8 mouse cellular contexts compared by ENCODE assay signal in genomic region chr9:57467271-57467771, GRCm38 (mm10). TPM values are rescaled to one million over a fixed set of nuclear protein-coding genes. Genes with fewer than 3 reads are reported as not detected.
DNase-seq lines count a peak whose midpoint lies in the region; ATAC-seq and TF ChIP-seq lines count a peak whose summit lies in the region.

No protein-coding gene starts in this region.

- H3K27ac ChIP-seq in MEL (ENCODE audit: control insufficient read depth, low read depth, low read length), result no peak overlapping the region
- peak overlapping the region; percentile 77 for H3K27ac ChIP-seq in embryonic facial prominence, embryonic 10.5 days (replicated peaks)
- H3K27ac ChIP-seq in heart, postnatal 0 days (ENCODE audit: low read depth), result no peak overlapping the region
- H3K27ac ChIP-seq in liver, embryonic 16.5 days (ENCODE audit: low read length), result no peak overlapping the region

- peaks cover 0 to under 1% of the 10 kb centered on the region in 2 experiments; a peak in 1 of 4 replicates for H3K27me3 ChIP-seq in MEL (ENCODE audit: control insufficient read depth in 1 of 2, insufficient read depth in 2 of 2, low read length in 2 of 2)
- peaks cover 17% of the 10 kb centered on the region for H3K27me3 ChIP-seq in embryonic facial prominence, embryonic 10.5 days (replicated peaks; ENCODE audit: low read depth, poor library complexity, severe bottlenecking)
- no peaks in the 10 kb centered on the region for H3K27me3 ChIP-seq in heart, postnatal 0 days (ENCODE audit: control insufficient read depth, insufficient read depth, low read length)
- peaks cover 7% of the 10 kb centered on the region for H3K27me3 ChIP-seq in liver, embryonic 16.5 days (ENCODE audit: control insufficient read depth, insufficient read depth, low read depth, low read length)

- no peak for TF ChIP-seq CTCF in MEL (IDR thresholded peaks at IDR 0.05 in 2 of 3, conservative IDR thresholded peaks at IDR 0.05 in 1 of 3; ENCODE audit: control insufficient read depth in 1 of 3, insufficient read depth in 1 of 3, low read depth in 2 of 3, low read length in 3 of 3, poor library complexity in 1 of 3, severe bottlenecking in 1 of 3)
- no peak for TF ChIP-seq CTCF in heart, postnatal 0 days (IDR thresholded peaks at IDR 0.05; ENCODE audit: low read depth)

- peak; percentile 25 for DNase-seq in adrenal gland, adult 2 months
- DNase-seq in adrenal gland, adult 18-20 months (ENCODE audit: low spot score in 2 of 2), result no peak
- peak; percentile 4 for DNase-seq in MEL (ENCODE audit: low read depth, low spot score)
- DNase-seq in embryonic facial prominence, embryonic 10.5 days (ENCODE audit: low spot score), result peak; percentile 41
- DNase-seq in heart, postnatal 0 days (ENCODE audit: low spot score), result no peak
- DNase-seq in layer of hippocampus, adult 11-12 months (ENCODE audit: low spot score), result peak; percentile 62
- DNase-seq in right cerebral cortex, postnatal 36 days (ENCODE audit: low spot score in 2 of 2), result peak; percentile 34 to 40

- H3K4me2 ChIP-seq in heart, postnatal 0 days (ENCODE audit: low read depth, low read length), result peak overlapping the region; percentile 85
- H3K4me2 ChIP-seq in liver, embryonic 16.5 days (ENCODE audit: low read depth, low read length), result peak overlapping the region; percentile 65

- TF ChIP-seq POLR2A in MEL (IDR thresholded peaks at IDR 0.05; ENCODE audit: control insufficient read depth in 1 of 2, insufficient read depth in 1 of 2, low read depth in 1 of 2, low read length in 2 of 2, poor library complexity in 1 of 2), result no peak

- no peak for TF ChIP-seq RAD21 in MEL (IDR thresholded peaks at IDR 0.05; ENCODE audit: low read depth, low read length)

- no peaks in the 10 kb centered on the region; the same call in 1 of the 2 replicates for H3K79me2 ChIP-seq in MEL (ENCODE audit: control insufficient read depth, insufficient read depth, low read length, poor library complexity)

- H3K4me3 ChIP-seq in MEL (ENCODE audit: control insufficient read depth in 1 of 2, insufficient read depth in 1 of 2, low read depth in 2 of 2, low read length in 2 of 2), result peak overlapping the region; percentile 12 to 60; a peak in 3 of 4 replicates
- peak overlapping the region; percentile 78 for H3K4me3 ChIP-seq in embryonic facial prominence, embryonic 10.5 days
- H3K4me3 ChIP-seq in heart, postnatal 0 days (ENCODE audit: low read depth, low read length), result peak overlapping the region; percentile 69
- H3K4me3 ChIP-seq in liver, embryonic 16.5 days (ENCODE audit: low read depth, low read length), result peak overlapping the region; percentile 65

- H3K4me1 ChIP-seq in MEL (ENCODE audit: control insufficient read depth in 1 of 2, insufficient read depth in 2 of 2, low read length in 2 of 2), result peaks cover 0 to 8% of the 10 kb centered on the region in 2 experiments; a peak in 2 of 4 replicates
- peaks cover 21% of the 10 kb centered on the region for H3K4me1 ChIP-seq in embryonic facial prominence, embryonic 10.5 days
- H3K4me1 ChIP-seq in heart, postnatal 0 days (ENCODE audit: control insufficient read depth, insufficient read depth), result peaks cover 5% of the 10 kb centered on the region
- peaks cover 5% of the 10 kb centered on the region for H3K4me1 ChIP-seq in liver, embryonic 16.5 days (ENCODE audit: control insufficient read depth, low read depth, low read length)

- 2% methylated on average over 18 of the region's 18 CpGs for WGBS in embryonic facial prominence, embryonic 10.5 days
- 2% methylated on average over 18 of the region's 18 CpGs for WGBS in heart, postnatal 0 days
- 6% methylated on average over 18 of the region's 18 CpGs for WGBS in liver, embryonic 16.5 days (ENCODE audit: insufficient replicate concordance)

- no peaks in the 10 kb centered on the region for H3K9me3 ChIP-seq in MEL (replicated peaks; ENCODE audit: insufficient read depth, low read length)
- H3K9me3 ChIP-seq in embryonic facial prominence, embryonic 10.5 days, result no peaks in the 10 kb centered on the region
- no peaks in the 10 kb centered on the region for H3K9me3 ChIP-seq in heart, postnatal 0 days (replicated peaks; ENCODE audit: control insufficient read depth, low read length)
- no peaks in the 10 kb centered on the region for H3K9me3 ChIP-seq in liver, embryonic 16.5 days (replicated peaks; ENCODE audit: control insufficient read depth, low read length)

- H3K36me3 ChIP-seq in MEL (ENCODE audit: control insufficient read depth in 1 of 2, insufficient read depth in 2 of 2, low read length in 2 of 2), result no peaks in the 10 kb centered on the region
- H3K36me3 ChIP-seq in embryonic facial prominence, embryonic 10.5 days (replicated peaks), result no peaks in the 10 kb centered on the region
- H3K36me3 ChIP-seq in heart, postnatal 0 days (replicated peaks; ENCODE audit: control insufficient read depth, insufficient read depth, low read length), result no peaks in the 10 kb centered on the region
- H3K36me3 ChIP-seq in liver, embryonic 16.5 days (ENCODE audit: control insufficient read depth, insufficient read depth), result no peaks in the 10 kb centered on the region

- ATAC-seq in heart, postnatal 0 days (ENCODE audit: insufficient read depth, low read depth), result peak; percentile 40
- ATAC-seq in liver, embryonic 16.5 days (ENCODE audit: low read depth), result 0 out of 2 replicates have a peak, but pooled peaks have one; percentile 33

- H3K9ac ChIP-seq in MEL (ENCODE audit: control insufficient read depth, low read depth, low read length, poor library complexity, severe bottlenecking), result peak overlapping the region; percentile 67
- peak overlapping the region; percentile 69 for H3K9ac ChIP-seq in heart, postnatal 0 days (replicated peaks; ENCODE audit: low read depth, low read length)
- peak overlapping the region; percentile 52 for H3K9ac ChIP-seq in liver, embryonic 16.5 days (ENCODE audit: low read depth, low read length)

- no peak for TF ChIP-seq EP300 in MEL (IDR thresholded peaks at IDR 0.05; ENCODE audit: low read depth in 1 of 2, low read length in 2 of 2)
- TF ChIP-seq EP300 in heart, postnatal 0 days (IDR thresholded peaks at IDR 0.05; ENCODE audit: low read depth), result no peak

TF ChIP-seq in MEL, 35 proteins besides CTCF, POLR2A, EP300 and RAD21 (continues in another document):
- no peak for TF ChIP-seq MAFK (IDR thresholded peaks at IDR 0.05; ENCODE audit: borderline replicate concordance, low read depth, low read length)
- TF ChIP-seq JUND (IDR thresholded peaks at IDR 0.05; ENCODE audit: low read depth, low read length), result no peak

RNA-seq across cellular contexts. Expression of gene Scamp5, which starts 0.5 kb away (rescaled TPM):
- 10 to 100 TPM in 1 of 2 experiments, 1 to 10 TPM in 1; 8.4 to 18.1 TPM for total RNA-seq in adrenal gland, adult 2 months (2021)
- polyA plus RNA-seq in adrenal gland, adult 2 months (2012; rRNA removed), result 21.0 and 21.7 TPM in 2 replicates
- total RNA-seq in adrenal gland, adult 18-20 months (2021), result 10 to 100 TPM in 1 of 2 experiments, 1 to 10 TPM in 1; 7.5 to 13.7 TPM
- 1.9 and 2.3 TPM in 2 replicates for total RNA-seq in MEL (2012; rRNA removed)
- 1 to 10 TPM in 1 of 2 experiments, not detected in 1; 4.3 TPM for polyA plus RNA-seq in MEL (2012; ENCODE audit: insufficient read depth in 1 of 2, insufficient read length in 2 of 2, low read depth in 1 of 2, low replicate concordance in 2 of 2, missing spikeins in 1 of 2)
- 9.3 and 9.6 TPM in 2 replicates for polyA plus RNA-seq in embryonic facial prominence, embryonic 10.5 days (2016; fragmentation: Nextera tagmentation; extraction: Ambion mirVana)
- 16.1 and 19.6 TPM in 2 replicates for total RNA-seq in heart, postnatal 0 days (2014; rRNA removed; ENCODE audit: low replicate concordance)
- 7.0 TPM in 2 replicates for polyA plus RNA-seq in heart, postnatal 0 days (2015; fragmentation: Nextera tagmentation; extraction: Ambion mirVana)
- 7.8 and 7.9 TPM in 2 replicates for polyA plus RNA-seq in liver, embryonic 16.5 days (2015; fragmentation: Nextera tagmentation; extraction: Ambion mirVana)

RNA-seq across cellular contexts. Expression of gene Ppcdc, which starts 27.4 kb away (rescaled TPM):
- 10 to 100 TPM; 21.7 to 21.9 TPM for total RNA-seq in adrenal gland, adult 2 months (2021)
- polyA plus RNA-seq in adrenal gland, adult 2 months (2012; rRNA removed), result 38.0 and 43.9 TPM in 2 replicates
- total RNA-seq in adrenal gland, adult 18-20 months (2021), result 10 to 100 TPM; 15.0 to 18.0 TPM
- 22.4 and 23.3 TPM in 2 replicates for total RNA-seq in MEL (2012; rRNA removed)
- polyA plus RNA-seq in MEL (2012; ENCODE audit: insufficient read depth in 1 of 2, insufficient read length in 2 of 2, low read depth in 1 of 2, low replicate concordance in 2 of 2, missing spikeins in 1 of 2), result 10 to 100 TPM in 1 of 2 experiments, not detected in 1; 20.2 TPM
- polyA plus RNA-seq in embryonic facial prominence, embryonic 10.5 days (2016; fragmentation: Nextera tagmentation; extraction: Ambion mirVana), result 20.8 and 25.4 TPM in 2 replicates
- total RNA-seq in heart, postnatal 0 days (2014; rRNA removed; ENCODE audit: low replicate concordance), result 14.0 and 14.1 TPM in 2 replicates
- polyA plus RNA-seq in heart, postnatal 0 days (2015; fragmentation: Nextera tagmentation; extraction: Ambion mirVana), result 14.1 and 14.3 TPM in 2 replicates
- polyA plus RNA-seq in liver, embryonic 16.5 days (2015; fragmentation: Nextera tagmentation; extraction: Ambion mirVana), result 9.0 and 10.4 TPM in 2 replicates

RNA-seq across cellular contexts. Expression of gene Rpp25, which starts 36.5 kb away (rescaled TPM):
- 1 to 10 TPM; 1.6 to 5.8 TPM for total RNA-seq in adrenal gland, adult 2 months (2021)
- polyA plus RNA-seq in adrenal gland, adult 2 months (2012; rRNA removed), result 6.1 and 6.3 TPM in 2 replicates
- 1 to 10 TPM; 1.2 to 1.7 TPM for total RNA-seq in adrenal gland, adult 18-20 months (2021)
- total RNA-seq in MEL (2012; rRNA removed), result 0.12 TPM in 1 of 2 replicates, not detected in the other
- polyA plus RNA-seq in MEL (2012; ENCODE audit: insufficient read depth in 1 of 2, insufficient read length in 2 of 2, low read depth in 1 of 2, low replicate concordance in 2 of 2, missing spikeins in 1 of 2), result under 1 TPM in 1 of 2 experiments, not detected in 1; 0.68 TPM
- 1.6 and 1.7 TPM in 2 replicates for polyA plus RNA-seq in embryonic facial prominence, embryonic 10.5 days (2016; fragmentation: Nextera tagmentation; extraction: Ambion mirVana)
- 13.8 and 21.3 TPM in 2 replicates for total RNA-seq in heart, postnatal 0 days (2014; rRNA removed; ENCODE audit: low replicate concordance)
- polyA plus RNA-seq in heart, postnatal 0 days (2015; fragmentation: Nextera tagmentation; extraction: Ambion mirVana), result 11.3 and 15.0 TPM in 2 replicates
- 0.41 and 0.57 TPM in 2 replicates for polyA plus RNA-seq in liver, embryonic 16.5 days (2015; fragmentation: Nextera tagmentation; extraction: Ambion mirVana)

RNA-seq across cellular contexts. Expression of gene Cox5a, which starts 53.8 kb away (rescaled TPM):
- total RNA-seq in adrenal gland, adult 2 months (2021), result 100 to 1,000 TPM; 430 to 653 TPM
- polyA plus RNA-seq in adrenal gland, adult 2 months (2012; rRNA removed), result 880 and 1,121 TPM in 2 replicates
- total RNA-seq in adrenal gland, adult 18-20 months (2021), result 100 to 1,000 TPM; 514 to 860 TPM
- 364 and 367 TPM in 2 replicates for total RNA-seq in MEL (2012; rRNA removed)
- polyA plus RNA-seq in MEL (2012; ENCODE audit: insufficient read depth in 1 of 2, insufficient read length in 2 of 2, low read depth in 1 of 2, low replicate concordance in 2 of 2, missing spikeins in 1 of 2), result 100 to 1,000 TPM in 1 of 2 experiments, not detected in 1; 400 TPM
- polyA plus RNA-seq in embryonic facial prominence, embryonic 10.5 days (2016; fragmentation: Nextera tagmentation; extraction: Ambion mirVana), result 664 and 702 TPM in 2 replicates
- total RNA-seq in heart, postnatal 0 days (2014; rRNA removed; ENCODE audit: low replicate concordance), result 1,146 and 1,154 TPM in 2 replicates
- 4,139 and 4,337 TPM in 2 replicates for polyA plus RNA-seq in heart, postnatal 0 days (2015; fragmentation: Nextera tagmentation; extraction: Ambion mirVana)
- polyA plus RNA-seq in liver, embryonic 16.5 days (2015; fragmentation: Nextera tagmentation; extraction: Ambion mirVana), result 266 and 275 TPM in 2 replicates

Comparison
In these comparisons a context has a peak if more than half of its experiments do, and no peak if none do; other contexts are left out.
1. DNase-seq: peak in adrenal gland, adult 2 months (single experiment), MEL (single experiment), embryonic facial prominence, embryonic 10.5 days (single experiment), layer of hippocampus, adult 11-12 months (single experiment) and right cerebral cortex, postnatal 36 days (2 of 2); none in adrenal gland, adult 18-20 months (0 of 2) and heart, postnatal 0 days (single experiment).
2. Peak in every context shown above with its lines, with median percentiles within 50 percentile points of each other: H3K4me3 ChIP-seq and H3K9ac ChIP-seq.